Mouse (Mus musculus) left cerebral cortex, adult 11 months (tissue): ENCODE data around the gene Gpr150.

Experiments
- DNase-seq: peaks from one replicate; pipeline ENCODE4 v3.0.0; 2022; ENCODE audit warnings: low spot score

Gpr150 gene

DNA sequence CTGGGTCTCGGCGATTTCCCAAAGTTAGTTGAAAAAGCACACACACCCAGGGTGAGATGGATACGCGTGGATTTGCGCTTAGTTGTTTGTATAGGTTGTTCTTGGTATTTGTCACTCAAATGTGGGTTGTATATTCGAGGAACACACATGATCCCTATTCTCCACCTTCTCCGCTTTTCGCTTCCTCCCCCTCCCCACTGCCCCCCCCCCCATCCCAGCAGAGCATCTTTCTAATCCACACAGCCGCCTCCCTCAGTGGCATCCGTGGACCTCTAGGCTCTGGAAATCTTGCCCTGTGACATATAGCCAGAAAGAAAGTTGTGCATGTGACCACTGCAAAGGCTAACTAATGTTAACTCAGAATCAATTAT is at the start of gene Gpr150:
TSS of gene Gpr150 (minus strand) at position 101 of the 371 bp plus-strand sequence.
- DNase-seq = no peak

DNA sequence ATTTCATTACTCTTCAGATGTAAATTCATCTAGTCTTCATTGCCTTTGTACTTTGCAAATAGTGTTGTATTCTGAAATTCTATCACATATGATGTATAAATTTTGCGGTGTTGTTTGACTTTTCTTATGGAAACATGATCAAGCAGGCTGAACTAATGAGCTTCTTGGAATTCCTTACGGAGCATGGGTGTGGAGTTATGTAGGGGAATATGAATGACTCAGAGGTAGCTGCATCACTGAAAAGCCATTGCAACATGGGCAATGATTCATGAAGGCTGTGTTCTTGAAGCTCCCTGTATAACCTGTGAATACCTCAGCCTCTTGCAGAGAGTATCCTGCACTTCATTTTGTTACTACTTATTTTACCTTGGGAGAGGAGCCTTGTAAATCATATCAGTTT is 45.2 kb upstream of the Gpr150 start:
- DNase-seq = no peak

- DNase-seq = peak; percentile 92
Observed at GRCm38 (mm10) chr13:76098493-76099303, 41.9 kb upstream of the Gpr150 start, which contains the start of the genes Arsk and Ttc37. Arsk (minus strand) TSS chr13:76098660. Ttc37 (plus strand) TSS chr13:76098734.

GRCm38 (mm10) chr13:76098116-76098492 is 41.3 kb upstream of the Gpr150 start:
- DNase-seq = no peak

DNA sequence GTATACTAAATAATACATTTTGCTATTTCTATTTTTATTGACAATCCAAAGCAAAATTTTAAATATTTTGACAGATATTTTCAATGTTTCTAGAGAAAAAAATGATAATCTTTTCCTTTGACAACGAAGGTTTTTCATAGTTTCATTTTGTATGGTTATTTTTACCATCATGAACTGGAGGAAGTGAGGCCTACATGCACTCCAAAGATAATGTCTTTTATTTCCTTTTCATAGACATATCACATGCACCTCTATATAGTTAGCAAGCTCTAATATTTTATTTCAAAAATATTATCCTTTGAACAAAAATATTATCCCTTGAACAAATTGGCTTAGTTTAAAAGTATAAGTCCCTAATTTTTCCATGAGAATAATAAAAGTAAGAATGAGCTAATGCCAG is 17.5 kb upstream of the Gpr150 start:
- DNase-seq = no peak

DNA sequence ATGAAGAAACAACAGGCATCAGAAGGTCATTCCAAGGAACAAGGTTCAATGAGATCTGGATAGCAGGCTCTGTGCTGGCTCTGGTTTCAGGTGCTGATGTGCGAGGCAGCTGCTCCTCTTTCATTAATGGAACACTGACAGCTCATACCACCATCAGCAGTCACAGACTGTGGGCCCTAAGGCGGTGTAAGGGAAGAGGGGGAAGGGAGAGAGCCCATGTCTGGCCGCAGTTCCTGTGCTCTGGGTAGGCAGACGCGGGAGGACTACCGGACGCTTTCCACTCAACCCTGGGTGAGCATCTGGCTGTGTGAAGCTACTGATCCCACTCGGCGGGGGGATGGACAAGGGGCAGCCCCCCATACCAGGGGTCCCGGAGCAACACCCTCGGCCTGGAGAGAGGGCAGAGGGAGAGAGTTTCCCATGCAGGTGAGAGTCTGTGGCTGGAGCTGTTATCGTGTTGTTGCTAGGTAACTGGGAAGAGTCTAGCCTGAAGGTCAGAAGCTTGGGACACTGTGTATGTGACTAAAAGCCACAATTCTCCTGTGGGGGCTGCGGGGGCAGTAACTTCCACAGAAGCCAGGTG is 7.7 kb upstream of the Gpr150 start:
- no peak for DNase-seq

GRCm38 (mm10) chr13:76063548-76063947 is 6.8 kb upstream of the Gpr150 start:
- DNase-seq = no peak

DNA sequence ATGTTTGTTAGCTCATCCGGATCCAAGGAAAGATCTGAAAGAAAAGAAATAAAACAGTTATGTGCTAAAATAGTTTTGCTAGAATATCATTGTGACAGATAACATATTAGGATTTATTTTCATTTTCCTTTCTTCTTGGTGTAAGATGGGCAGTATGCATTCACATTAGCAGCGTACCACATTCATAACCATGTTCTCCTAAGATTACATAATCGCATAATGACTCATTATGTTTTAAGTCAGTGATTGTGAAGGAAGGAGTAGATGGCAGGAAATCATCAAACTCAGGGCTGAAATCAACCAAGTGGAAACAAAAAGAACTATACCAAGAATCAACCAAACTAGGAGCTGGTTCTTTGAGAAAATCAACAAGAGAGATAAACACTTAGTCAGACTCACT is 5.8 kb upstream of the Gpr150 start:
- no peak for DNase-seq

GRCm38 (mm10) chr13:76062126-76062525 is 5.3 kb upstream of the Gpr150 start:
- DNase-seq = no peak

DNA sequence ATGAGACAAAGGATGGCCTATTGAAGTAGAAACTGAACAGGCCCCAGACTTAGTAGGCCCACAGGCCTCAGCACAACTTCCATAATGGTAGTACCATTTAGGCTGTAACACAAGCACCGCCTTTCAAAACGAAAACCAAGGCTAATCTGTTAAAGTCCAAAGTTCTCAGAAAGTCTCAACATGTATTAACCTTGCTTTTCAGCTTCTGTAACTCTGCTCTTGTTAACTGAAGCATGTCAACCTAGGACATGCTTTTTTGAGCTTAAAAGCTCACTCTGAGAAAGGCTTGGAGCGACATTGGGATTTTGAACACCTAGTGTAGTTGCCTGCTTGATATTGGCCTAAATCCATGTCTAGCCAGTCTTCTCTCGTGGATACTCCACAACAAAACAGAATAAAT is 2.8 kb upstream of the Gpr150 start:
- no peak for DNase-seq

GRCm38 (mm10) chr13:76057267-76058069 is 672 bp upstream of the Gpr150 start:
- peak; percentile 23 for DNase-seq

DNA sequence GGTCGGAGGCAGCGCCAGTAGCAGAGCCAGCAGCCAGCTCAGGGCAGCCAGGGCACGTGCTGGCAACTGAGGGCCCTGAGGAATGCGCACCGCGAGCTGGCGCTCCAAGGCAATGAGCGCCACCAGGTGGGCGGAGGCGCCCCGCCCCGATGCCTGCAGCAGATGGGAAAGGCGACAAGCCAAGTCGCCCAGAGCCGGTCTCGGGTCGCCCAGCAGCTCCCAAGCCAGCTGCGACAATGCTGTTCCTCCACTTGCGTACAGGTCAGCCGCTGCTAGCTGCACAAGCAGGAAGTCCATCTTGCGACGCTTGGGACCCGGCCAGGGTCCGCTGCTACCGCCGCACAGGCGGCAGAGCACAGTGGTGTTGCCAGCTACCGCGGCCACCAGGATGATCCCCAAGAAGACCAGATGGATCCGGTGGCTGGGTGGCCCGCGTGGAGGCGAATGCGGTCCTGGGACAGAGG is 503 bp downstream of the Gpr150 start:
- DNase-seq = peak; percentile 61

DNA sequence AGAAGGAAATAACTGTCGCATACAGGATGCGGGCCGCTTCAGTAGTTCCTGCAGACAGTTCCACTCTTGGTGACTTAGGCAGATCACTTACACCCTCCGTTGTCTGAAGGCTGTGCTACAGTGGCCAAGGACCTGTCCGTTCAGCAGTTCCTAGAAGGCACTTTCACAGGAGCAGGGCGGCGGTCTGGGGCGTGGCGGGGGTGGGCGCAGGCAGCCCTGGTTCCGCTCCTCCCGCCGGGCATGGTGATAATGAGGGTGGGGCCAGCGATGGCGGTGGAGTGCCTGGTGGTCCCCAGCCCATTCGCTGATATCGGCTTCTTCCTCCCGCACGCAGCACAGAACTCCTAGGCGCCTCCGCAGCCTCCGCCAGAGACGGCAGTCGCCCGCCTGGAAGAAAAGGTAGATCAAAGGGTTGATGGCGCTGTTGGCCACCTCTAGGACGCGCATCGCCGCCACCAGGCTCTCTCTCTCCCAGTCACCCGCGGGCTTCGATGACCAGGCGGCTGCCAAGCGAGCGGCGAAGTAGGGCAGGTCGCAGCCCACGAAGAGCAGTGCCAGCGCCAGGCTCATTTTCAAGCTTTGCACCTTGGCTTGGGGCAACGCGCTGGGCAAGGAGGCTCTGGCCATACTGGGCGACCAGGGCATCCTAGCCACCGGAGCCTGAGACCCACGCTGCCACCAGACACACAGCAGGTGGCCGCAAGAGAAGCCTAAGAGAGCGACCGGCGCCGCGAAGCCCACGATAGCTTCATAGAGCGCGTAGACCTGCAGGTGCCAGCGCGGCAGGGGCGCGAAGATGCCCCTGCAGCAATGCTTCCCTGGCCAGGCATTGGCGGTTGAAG is 1.2 kb downstream of the Gpr150 start:
- peak; percentile 17 for DNase-seq

- no peak for DNase-seq
Observed at GRCm38 (mm10) chr13:76044971-76045370, 11.8 kb downstream of the Gpr150 start.

- DNase-seq = no peak
Observed at GRCm38 (mm10) chr13:76042455-76042854, 14.3 kb downstream of the Gpr150 start.

GRCm38 (mm10) chr13:76024588-76024987 is 32.2 kb downstream of the Gpr150 start:
- no peak for DNase-seq

GRCm38 (mm10) chr13:76021782-76022181 is 35.0 kb downstream of the Gpr150 start:
- no peak for DNase-seq

DNA sequence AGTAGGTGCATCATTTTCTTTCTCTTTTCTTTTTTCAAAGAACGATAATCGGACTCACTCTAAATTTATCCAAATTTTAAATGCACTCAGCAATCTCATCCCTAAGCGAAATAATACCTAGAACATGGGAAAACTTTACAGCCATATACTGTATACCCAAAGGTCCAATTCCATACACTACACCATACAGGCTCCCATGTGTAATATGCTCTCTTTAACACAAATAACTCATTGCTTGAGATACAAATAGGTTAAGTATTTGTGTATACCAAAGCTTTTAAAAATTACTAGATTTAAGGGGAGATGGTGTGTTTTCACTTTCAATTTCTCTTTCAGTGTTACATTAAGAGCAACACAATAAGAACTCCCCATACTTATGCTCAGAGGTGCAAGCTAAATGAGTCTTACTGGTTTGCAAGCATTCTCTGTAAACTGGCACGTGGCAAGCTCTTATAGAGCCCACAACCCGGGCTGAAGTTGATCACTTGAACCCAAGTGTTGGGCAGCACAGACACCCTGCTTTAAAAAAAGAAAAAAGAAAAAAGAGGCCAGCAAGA is 37.9 kb downstream of the Gpr150 start:
- no peak for DNase-seq

- DNase-seq = peak; percentile 96
Observed at GRCm38 (mm10) chr13:76017974-76018843, 38.6 kb downstream of the Gpr150 start, which contains the start of gene Rfesd. Rfesd (minus strand) TSS chr13:76018719.

DNA sequence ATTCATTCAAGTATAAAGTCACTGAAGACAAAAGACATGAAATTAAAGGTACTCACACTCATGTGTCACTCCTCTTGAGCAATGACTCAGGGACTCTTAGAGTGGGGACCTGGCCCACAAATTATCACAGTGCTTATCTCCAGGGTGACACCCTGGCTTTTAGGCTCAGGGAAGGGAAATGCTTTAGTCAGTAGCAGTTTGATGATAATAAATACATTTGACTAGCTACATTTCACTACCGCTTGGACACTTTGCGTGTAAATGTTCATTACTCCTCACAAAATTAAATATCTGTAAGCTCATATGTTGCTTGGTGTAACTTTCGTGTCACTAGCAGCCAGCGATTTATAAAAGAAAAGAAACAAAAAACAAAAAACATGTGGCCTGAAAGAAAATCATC is 39.3 kb downstream of the Gpr150 start:
- no peak for DNase-seq
